Mouse (Mus musculus): ENCODE measurements around the gene Arhgap32.
"Not testable (repeated sequence)": the region's sequence is repeated elsewhere in the genome, so short reads cannot be mapped to it uniquely, and the experiment has no call there.

Arhgap32 gene

DNA sequence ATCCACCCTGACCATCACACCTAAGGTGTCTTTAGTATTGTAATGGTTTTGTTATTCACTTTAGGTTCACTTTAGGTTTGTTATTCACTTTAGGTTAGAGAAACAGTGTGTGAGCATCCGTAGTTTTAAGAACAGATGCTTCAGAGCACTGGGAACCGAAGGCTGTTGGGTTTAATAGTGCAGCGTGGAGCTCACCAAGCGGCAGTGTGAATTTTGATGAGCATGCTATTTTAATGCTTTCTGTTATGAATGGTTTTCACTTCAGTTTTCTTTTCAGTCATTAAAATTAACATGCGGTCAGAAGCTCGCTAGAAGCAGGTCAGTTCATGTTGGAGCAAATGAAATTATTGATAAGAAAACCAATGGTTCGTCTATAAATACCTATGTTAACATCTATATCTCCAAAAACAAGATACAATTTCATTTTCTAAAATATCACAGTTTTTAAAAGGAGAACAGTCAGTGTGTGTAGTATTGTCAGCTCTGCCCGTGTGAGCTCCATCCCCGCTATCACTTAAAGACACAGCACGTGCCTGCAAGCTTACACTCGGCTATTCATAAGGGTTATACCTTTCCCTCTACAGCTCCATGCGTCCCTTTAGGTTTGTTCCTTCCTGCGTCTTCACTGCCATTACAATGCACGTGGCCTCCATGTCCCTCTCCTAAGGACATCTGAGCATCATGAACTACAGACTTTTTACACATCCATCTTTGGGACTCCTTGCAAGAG, 21.9 kb downstream of the Arhgap32 start:
- DNase-seq (ENCODE audit: low spot score in 2 of 2), result no peak

- no peak for DNase-seq (ENCODE audit: low spot score in 2 of 2)
Observed at GRCm38 (mm10) chr9:32138616-32139015, 22.7 kb downstream of the Arhgap32 start.

DNA sequence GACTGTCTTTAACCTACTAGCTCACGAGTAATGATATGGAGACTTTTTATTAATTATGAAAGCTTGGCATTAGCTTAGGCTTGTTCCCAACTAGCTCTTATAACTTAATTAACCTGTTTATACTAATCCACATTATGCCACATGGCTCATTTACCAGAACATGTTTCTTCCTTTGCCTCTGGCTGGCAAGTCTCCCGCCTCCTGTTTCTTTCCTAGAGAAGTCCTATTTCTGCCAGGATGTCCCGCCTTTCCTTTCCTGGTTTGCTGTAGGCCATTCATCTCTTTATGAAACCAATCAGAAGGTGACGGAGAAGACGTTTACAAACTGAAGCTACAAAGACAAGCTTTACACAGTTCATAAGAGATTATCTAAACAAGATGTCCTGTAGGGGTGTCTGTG, 23.7 kb downstream of the Arhgap32 start:
- DNase-seq (ENCODE audit: low spot score in 2 of 2), result no peak

DNA sequence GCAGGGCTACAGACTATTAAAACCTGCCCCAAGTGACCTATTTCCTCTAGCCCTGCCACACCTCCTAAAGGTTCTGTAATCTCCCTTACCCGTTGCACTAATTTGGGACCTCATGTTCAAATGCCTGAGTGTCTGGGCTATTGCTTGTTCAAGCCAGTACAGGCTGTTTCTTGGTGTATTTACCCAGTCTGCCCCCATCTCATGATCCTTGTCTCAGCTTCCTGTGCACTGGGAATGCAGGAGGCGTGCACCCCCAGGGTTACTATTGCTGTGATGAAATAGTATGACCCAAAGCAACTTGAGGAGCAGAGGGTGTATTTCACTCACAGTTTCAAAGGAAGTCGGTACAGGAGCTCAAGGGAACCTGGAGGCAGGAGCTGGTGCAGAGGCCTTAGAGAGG, 26.9 kb downstream of the Arhgap32 start:
- DNase-seq (ENCODE audit: low spot score in 2 of 2), result no peak

GRCm38 (mm10) chr9:32143451-32143850, 27.5 kb downstream of the Arhgap32 start:
- no peak for DNase-seq (ENCODE audit: low spot score in 2 of 2)

DNA sequence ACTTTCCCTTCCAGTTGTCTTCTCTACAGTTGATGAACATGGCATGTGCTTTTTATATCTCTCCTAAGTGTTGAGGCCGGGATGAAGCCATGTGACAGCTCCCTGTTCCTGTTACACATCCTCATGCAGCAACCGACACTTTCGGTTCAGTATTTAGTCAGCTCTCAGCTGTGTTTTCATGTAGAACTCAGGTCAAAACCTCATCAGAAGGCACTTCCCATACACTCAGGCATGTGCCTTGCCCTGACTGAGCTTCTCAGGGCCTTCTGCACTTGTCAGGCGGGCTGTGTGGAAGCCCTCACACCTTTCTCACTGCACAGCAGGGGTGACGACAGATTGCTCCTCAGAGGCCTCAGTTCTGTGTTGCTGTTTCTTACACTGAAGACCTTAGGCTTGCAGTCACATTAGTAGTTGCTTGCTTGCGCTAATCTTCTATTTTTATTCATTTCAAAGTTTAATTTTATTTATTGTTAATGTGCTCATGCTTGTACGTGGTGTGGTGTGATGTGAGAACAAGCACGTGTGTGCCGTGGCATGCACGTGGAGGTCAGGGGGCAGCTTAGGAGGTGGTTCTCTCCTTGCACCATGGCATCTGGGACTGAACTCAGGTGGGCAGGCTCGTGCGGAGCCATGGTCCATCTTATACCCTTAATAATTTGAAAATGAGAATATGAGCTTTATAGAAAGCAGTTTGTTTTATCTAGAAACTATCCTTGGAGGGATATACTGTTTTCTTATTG, 30.5 kb downstream of the Arhgap32 start:
- DNase-seq (ENCODE audit: low spot score in 2 of 2), result peak; percentile 50 to 66

GRCm38 (mm10) chr9:32149241-32149640, 33.3 kb downstream of the Arhgap32 start:
- no peak for DNase-seq (ENCODE audit: low spot score in 2 of 2)

- DNase-seq (ENCODE audit: low spot score in 2 of 2), result no peak
Observed at GRCm38 (mm10) chr9:32149836-32150642, 34.1 kb downstream of the Arhgap32 start.

- no peak for DNase-seq (ENCODE audit: low spot score in 2 of 2)
Observed at GRCm38 (mm10) chr9:32154727-32155371, 38.9 kb downstream of the Arhgap32 start.

DNA sequence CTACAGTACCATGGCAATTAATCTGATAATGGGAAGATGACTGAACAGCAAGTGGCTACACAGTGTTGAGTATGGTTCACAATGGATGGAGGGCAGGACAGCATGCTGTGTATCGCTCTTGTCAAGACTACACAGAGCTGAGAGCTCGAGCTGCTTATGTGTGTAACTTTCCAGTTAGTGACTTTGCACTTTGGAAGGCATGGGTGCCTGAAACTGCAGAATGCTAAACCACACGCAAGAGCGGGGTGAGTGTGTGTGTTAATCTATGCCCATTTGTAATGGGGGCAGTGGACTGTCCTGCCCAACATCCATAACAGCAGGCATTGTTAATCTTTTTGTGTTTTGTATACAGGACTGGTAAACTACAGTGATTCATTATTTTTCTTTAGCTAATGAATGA, 40.8 kb downstream of the Arhgap32 start:
- no peak for DNase-seq (ENCODE audit: low spot score in 2 of 2)

GRCm38 (mm10) chr9:32157201-32157600, 41.3 kb downstream of the Arhgap32 start:
- no peak for DNase-seq (ENCODE audit: low spot score in 2 of 2)

GRCm38 (mm10) chr9:32158837-32159543, 43.1 kb downstream of the Arhgap32 start:
- DNase-seq (ENCODE audit: low spot score in 2 of 2), result peak; percentile 26 to 58

- DNase-seq (ENCODE audit: low spot score in 2 of 2), result no peak
Observed at GRCm38 (mm10) chr9:32159724-32160123, 43.8 kb downstream of the Arhgap32 start.

- no peak for DNase-seq (ENCODE audit: low spot score in 2 of 2)
Observed at GRCm38 (mm10) chr9:32162792-32163191, 46.9 kb downstream of the Arhgap32 start.

- not testable (repeated sequence) for DNase-seq (ENCODE audit: low spot score in 2 of 2)
Observed at GRCm38 (mm10) chr9:32163820-32164219, 47.9 kb downstream of the Arhgap32 start.

- DNase-seq (ENCODE audit: low spot score in 2 of 2), result no peak
Observed at GRCm38 (mm10) chr9:32168546-32169137, 52.7 kb downstream of the Arhgap32 start.

- DNase-seq (ENCODE audit: low spot score in 2 of 2), result no peak
Observed at GRCm38 (mm10) chr9:32170713-32171112, 54.8 kb downstream of the Arhgap32 start.

DNA sequence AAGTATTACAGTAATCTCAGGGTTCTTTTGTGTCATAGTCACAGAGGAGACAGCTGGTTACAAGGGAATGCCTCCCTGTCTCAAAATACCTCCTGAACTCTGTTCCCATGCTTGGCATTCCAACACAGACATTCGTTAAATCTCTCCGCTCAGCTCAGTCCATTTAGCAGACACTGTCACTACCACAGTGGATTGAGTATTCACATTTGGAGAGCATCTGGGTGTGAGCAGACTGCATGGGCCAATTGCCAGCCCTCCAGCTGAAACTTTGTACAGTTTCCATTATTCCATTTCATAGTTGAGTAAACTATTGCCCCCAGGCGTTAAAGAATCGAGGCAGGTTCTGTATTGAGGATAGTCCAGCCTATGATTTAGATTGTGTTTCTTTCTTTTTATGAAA, 60.7 kb downstream of the Arhgap32 start:
- DNase-seq (ENCODE audit: low spot score in 2 of 2), result peak; percentile 5 to 27

DNA sequence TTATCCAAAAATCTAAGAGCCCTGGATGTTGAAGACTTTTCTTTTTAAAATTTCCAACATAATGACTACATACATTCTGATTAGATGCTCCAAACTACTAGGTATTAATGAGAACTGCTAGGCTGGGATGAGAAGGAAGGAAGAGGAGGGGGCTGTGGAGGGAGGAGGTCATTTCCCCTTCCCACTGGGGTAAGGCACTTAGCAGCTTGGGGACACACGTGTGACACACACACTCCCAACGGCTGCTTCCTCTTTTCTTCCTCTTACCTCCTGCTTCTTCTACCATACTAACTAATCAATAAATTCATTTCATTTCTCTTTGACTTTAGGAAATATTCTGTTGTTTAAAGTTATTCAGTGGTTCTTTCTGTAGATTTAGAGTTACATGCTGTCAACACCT, 65.2 kb downstream of the Arhgap32 start:
- no peak for DNase-seq (ENCODE audit: low spot score in 2 of 2)

DNA sequence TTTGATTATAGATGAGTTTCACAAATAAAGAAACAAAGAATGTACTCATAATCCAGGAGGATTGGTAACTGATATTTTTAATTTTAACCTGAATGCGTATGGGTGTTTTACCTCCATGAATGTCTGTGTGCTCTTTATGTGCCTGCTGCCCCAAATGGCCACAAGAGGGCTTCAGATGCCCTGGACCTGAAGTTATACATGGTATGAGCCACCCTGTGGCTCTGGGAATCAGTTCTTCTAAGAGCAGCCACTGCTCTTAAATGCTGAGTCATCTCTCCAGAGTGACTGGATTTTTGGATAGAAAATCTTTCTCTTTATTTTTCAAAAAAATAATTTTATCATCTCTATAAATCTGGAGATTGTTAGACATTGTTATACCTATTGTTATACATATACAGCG, 70.6 kb downstream of the Arhgap32 start:
- DNase-seq (ENCODE audit: low spot score in 2 of 2), result no peak

Measured in heart, adult 9 months (tissue).